Mouse (Mus musculus) hindlimb bud, embryonic 11.5 days (tissue): ENCODE measurements around the gene Zfp950.
"Not testable (repeated sequence)": the region's sequence is repeated elsewhere in the genome, so short reads cannot be mapped to it uniquely, and the experiment has no call there.

Source experiments
- DNase-seq: peaks from one replicate; pipeline ENCODE4 v3.0.0-alpha.2; 2012; ENCODE audit warnings: low read depth, low spot score; ENCODE audit errors: extremely low spot score

The Zfp950 gene

GRCm38 (mm10) chr19:61140342-61141206, at the start of gene Zfp950:
TSS of gene Zfp950 (minus strand) at chr19:61140840.
- peak; percentile 73 for DNase-seq

DNA sequence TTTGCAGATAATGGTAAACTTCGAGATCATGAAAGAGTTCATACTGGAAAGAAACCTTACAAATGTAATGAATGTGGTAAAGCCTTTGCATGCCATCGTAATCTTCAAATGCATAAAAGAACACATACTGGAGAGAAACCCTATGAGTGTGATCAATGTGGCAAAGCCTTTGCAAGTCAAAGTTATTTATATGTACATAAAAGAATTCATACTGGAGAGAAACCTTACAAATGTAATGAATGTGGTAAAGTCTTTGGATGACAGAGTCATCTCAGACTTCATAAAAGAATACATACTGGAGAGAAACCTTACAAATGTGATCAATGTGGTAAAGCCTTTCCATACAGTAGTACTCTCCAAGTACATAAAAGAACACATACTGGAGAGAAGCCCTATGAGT, 43.0 kb upstream of the Zfp950 start, which contains the start of gene Gm6020:
Gene Gm6020, plus strand, starts transcription at position 301 of the 400 bp plus-strand sequence.
- DNase-seq, result not testable (repeated sequence)

- no peak for DNase-seq
These were observed 35.2 kb upstream of the Zfp950 start, which contains the start of gene Gm7102 for GRCm38 (mm10) chr19:61175756-61176324. TSS of gene Gm7102 (minus strand) at chr19:61176309.

GRCm38 (mm10) chr19:61151701-61152420, 11.2 kb upstream of the Zfp950 start:
- no peak for DNase-seq

- DNase-seq, result no peak
These were observed 10.7 kb upstream of the Zfp950 start for GRCm38 (mm10) chr19:61151372-61151700.

GRCm38 (mm10) chr19:61141299-61141698, 659 bp upstream of the Zfp950 start:
- DNase-seq, result no peak

DNA sequence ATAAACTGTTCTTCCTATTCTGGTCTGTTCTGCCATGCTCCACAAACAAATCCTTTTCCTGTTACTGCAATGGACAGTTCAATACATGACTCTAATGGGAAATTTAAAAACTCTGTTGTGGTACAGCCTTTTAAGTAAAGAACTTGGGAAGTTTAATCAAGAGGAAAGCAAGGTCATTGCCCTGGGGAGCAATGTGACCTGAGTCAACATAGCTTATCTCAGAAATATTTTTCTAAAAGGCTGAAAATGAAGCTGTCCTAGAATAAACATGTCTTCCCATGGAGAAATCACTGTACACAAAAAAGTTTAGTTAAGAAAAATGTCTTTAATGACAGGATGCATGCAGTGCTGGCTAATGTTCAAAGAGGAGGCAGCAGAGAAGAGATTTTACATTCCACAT, 2.0 kb downstream of the Zfp950 start:
- no peak for DNase-seq

DNA sequence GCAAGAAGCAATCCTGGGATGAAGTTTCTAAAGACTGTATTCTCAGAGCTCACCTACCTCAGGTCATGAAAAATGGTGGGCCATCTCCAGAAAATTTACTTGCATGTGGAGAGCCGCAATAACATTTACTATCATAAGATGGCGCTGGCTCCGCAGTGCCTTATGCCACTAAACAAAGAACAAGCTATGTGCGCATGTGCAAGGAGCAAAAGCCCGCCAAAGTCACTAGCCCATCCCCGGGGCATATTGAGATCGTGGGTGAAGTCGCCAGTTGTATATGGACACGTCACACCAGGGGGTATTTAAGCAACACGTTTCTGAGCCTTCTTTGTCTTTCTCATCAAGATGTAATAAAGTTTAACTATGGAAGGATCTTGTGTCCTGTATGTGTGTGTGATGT, 9.5 kb downstream of the Zfp950 start:
- DNase-seq, result no peak

DNA sequence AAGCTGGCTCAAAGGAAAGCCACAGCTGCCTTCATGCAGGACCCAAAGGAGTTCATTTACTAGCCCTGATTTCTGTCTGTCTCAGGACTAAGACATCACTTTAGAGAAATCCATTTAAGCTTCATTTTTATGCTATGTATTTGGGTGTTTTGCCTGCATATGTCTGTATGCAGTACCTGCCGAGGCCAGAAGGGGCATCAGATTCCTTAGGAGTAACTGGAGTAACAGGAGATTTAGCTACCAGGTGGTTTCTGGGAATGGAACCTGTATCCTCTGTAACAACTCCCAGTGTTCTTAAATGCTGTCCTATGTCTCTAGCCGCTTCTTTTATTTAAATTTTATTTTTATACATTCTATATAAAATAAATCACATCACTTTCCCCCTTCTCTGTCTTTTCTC, 30.5 kb downstream of the Zfp950 start:
- no peak for DNase-seq

GRCm38 (mm10) chr19:61097764-61098163, 42.9 kb downstream of the Zfp950 start:
- DNase-seq, result peak; percentile 6

DNA sequence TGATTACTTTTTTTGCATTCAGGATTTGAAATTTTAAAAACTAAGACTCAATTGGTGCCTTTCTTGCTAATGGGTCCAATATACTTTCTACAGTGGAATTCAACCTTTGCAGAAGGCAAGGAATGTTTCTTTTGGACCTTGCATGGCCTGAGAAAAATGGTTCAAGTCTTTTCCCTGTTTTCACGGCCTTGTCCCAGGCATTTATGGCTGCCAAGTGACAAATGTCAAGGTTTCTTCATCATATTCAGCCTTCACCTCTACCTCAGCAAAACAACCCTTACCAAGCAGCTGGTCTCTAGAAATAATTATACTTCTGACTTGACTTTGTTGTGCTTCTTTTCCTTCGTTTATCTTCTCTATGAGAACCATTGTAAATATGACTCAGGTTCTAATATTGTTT, 43.9 kb downstream of the Zfp950 start:
- no peak for DNase-seq

GRCm38 (mm10) chr19:61090541-61090940, 50.1 kb downstream of the Zfp950 start:
- no peak for DNase-seq

DNA sequence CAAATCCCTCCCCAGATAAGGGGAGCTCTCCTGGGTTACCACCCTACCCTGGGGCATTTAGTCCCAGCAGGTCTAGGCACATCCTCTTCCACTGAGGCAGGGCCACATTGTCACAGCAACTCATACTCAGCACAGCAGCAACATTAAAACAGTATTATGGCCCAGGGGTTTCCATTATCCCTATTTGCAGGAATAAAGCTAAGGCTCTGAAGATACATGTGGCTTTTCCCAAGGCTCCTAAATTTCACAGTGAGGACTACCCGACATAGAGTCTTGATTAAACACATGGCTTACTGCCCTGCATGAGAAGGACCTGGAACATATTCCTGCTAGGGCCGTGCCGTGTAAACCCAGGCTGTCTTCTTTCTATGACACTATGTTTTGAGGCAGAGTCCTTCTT, 51.6 kb downstream of the Zfp950 start:
- DNase-seq, result no peak

- DNase-seq, result no peak
These were observed 52.9 kb downstream of the Zfp950 start for GRCm38 (mm10) chr19:61087781-61088180.

DNA sequence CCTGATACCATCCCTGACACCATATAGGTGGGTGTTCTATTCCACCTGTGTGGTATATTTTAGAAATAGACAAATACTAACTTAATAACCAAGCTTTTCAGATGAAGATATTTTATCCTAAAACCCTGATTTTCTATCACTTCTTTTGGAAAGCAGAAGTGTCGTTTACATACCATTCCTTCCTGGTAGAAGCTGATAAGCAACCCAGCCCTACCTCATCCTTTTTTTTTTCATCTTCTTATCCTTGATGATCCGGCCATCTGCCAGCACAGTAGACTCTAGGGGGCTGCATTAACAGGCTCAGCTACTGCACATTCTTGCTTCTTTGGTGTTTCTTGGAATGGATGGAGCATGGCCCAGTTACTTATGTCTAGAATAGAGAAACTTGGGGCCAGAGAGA, 55.4 kb downstream of the Zfp950 start:
- no peak for DNase-seq

DNA sequence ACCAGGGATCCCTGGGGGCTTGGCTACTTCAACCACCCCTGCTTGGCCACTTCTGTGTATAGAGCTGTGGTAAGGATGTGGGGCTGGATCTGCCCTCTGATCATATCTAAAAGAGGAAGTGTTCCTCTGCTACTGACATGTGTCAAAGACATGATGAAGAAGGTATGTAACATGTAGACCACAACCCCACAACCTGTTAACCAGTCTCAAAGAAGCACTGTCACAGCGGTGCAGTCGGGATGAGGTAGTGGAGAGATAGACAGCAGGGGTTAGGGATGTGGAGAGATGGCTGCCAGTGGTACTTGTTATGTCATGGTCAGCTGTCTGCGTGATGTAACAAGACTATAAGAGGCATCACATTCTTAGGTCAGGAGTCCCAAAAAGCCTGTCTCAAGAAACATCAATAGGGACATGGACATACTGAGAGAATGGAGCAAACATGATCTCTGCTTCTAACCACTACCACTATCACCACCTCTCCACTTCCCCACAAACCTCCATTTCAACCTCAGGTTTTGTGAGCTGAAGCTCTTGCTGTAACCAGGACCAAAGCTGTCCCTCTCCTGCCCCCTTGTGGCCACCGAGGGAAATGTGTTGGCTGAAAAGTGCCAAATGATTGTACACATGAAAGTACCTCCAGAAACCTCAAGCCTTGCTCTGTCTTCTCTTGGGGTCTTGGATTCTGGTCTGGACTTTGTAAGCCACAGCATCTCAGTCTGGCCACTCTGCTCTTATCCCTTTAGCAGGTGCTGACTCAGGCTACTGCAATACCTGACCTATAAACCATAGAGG, 56.3 kb downstream of the Zfp950 start:
- peak; percentile 76 for DNase-seq

DNA sequence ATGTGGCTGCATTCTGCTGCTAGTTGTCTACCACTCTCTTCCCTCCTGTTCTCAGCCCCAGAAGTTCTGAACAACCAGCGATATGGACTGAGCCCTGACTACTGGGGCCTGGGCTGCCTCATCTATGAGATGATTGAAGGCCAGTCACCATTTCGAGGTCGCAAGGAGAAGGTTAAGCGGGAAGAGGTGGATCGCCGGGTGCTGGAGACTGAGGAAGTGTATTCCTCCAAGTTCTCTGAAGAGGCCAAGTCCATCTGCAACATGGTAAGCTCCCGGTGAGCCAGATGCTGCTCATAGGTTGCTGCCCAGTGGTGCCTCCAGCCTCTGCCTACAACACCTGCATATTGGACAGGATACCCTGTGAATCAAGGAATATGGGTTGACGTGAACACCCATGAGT, 57.6 kb downstream of the Zfp950 start:
- DNase-seq, result no peak

GRCm38 (mm10) chr19:61080251-61080749, 60.3 kb downstream of the Zfp950 start:
- no peak for DNase-seq

GRCm38 (mm10) chr19:61078622-61079021, 62.0 kb downstream of the Zfp950 start:
- no peak for DNase-seq

DNA sequence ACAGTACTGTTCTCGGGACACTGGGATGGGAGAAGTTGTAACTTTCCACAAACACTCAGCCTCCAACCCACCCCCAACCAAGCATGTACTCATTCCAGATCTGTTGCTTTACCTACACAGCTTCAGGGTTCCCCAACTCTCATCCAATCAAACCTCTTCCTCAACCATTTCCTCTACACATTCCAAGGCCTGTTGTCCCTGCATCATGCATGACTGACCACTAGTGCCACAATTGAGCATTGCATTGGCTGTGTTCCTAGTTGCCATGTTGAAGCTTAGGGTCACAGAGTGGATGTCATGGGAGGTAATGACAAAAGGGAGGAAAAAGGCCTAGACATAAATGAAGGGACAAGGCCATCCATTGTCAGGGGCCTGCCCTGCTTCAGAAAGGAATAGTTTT, 75.6 kb downstream of the Zfp950 start:
- DNase-seq, result no peak

DNA sequence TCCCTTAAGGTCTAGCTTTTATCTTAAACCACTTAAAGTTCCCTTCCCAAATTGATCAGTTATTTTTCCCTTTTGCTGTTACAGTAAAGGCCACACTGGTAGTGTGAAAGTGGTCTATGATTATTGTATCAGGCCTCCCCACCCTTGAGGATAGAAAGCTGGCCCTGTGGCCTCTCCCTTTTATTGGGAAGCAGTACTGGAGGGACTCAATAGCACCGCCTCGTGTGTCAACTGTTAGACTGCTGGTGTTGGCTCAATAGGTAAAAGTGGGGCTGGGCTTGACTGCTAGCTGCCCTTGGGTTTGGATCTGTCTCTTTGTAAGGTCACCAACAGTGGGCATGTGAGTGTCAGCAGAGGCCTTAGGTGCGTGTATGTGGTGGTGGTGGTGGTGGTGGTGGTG, 76.3 kb downstream of the Zfp950 start:
- no peak for DNase-seq
